Mouse (Mus musculus): Measurements from ENCODE around the gene Adh6b.

Adh6b gene

GRCm38 (mm10) chr3:138341471-138341870 lies at the start of gene Adh6b:
Adh6b (plus strand) TSS chr3:138341775.
- no peak for DNase-seq (ENCODE audit: low spot score in 2 of 2)

GRCm38 (mm10) chr3:138293298-138293895 lies 48.2 kb upstream of the Adh6b start:
- no peak for DNase-seq (ENCODE audit: low spot score in 2 of 2)

GRCm38 (mm10) chr3:138300130-138300529 lies 41.4 kb upstream of the Adh6b start:
- DNase-seq (ENCODE audit: low spot score in 2 of 2) = no peak

GRCm38 (mm10) chr3:138302676-138303075 lies 38.9 kb upstream of the Adh6b start:
- DNase-seq (ENCODE audit: low spot score in 2 of 2) = no peak

- DNase-seq (ENCODE audit: low spot score in 2 of 2) = no peak
Observed at GRCm38 (mm10) chr3:138303771-138304488, 37.6 kb upstream of the Adh6b start.

- no peak for DNase-seq (ENCODE audit: low spot score in 2 of 2)
Observed at GRCm38 (mm10) chr3:138304489-138304871, 37.1 kb upstream of the Adh6b start.

- DNase-seq (ENCODE audit: low spot score in 2 of 2) = no peak
Observed at GRCm38 (mm10) chr3:138305486-138306289, 35.9 kb upstream of the Adh6b start.

- DNase-seq (ENCODE audit: low spot score in 2 of 2) = no peak
Observed at GRCm38 (mm10) chr3:138306290-138306683, 35.3 kb upstream of the Adh6b start.

- DNase-seq (ENCODE audit: low spot score in 2 of 2) = no peak
Observed at GRCm38 (mm10) chr3:138309910-138310309, 31.7 kb upstream of the Adh6b start.

GRCm38 (mm10) chr3:138311015-138311414 lies 30.6 kb upstream of the Adh6b start:
- no peak for DNase-seq (ENCODE audit: low spot score in 2 of 2)

GRCm38 (mm10) chr3:138312965-138313364 lies 28.6 kb upstream of the Adh6b start, which contains the start of gene Adh6a:
Adh6a (plus strand) TSS chr3:138313286.
- DNase-seq (ENCODE audit: low spot score in 2 of 2) = no peak

GRCm38 (mm10) chr3:138316908-138317472 lies 24.6 kb upstream of the Adh6b start:
- DNase-seq (ENCODE audit: low spot score in 2 of 2) = no peak

- no peak for DNase-seq (ENCODE audit: low spot score in 2 of 2)
Observed at GRCm38 (mm10) chr3:138325001-138325400, 16.6 kb upstream of the Adh6b start.

GRCm38 (mm10) chr3:138325466-138325865 lies 16.1 kb upstream of the Adh6b start:
- DNase-seq (ENCODE audit: low spot score in 2 of 2) = no peak

GRCm38 (mm10) chr3:138333910-138334309 lies 7.7 kb upstream of the Adh6b start:
- DNase-seq (ENCODE audit: low spot score in 2 of 2) = no peak

GRCm38 (mm10) chr3:138334320-138334719 lies 7.3 kb upstream of the Adh6b start:
- DNase-seq (ENCODE audit: low spot score in 2 of 2) = no peak

GRCm38 (mm10) chr3:138335566-138335965 lies 6.0 kb upstream of the Adh6b start:
- no peak for DNase-seq (ENCODE audit: low spot score in 2 of 2)

GRCm38 (mm10) chr3:138336104-138336754 lies 5.3 kb upstream of the Adh6b start:
- no peak for DNase-seq (ENCODE audit: low spot score in 2 of 2)

GRCm38 (mm10) chr3:138347041-138347440 lies 5.5 kb downstream of the Adh6b start:
- no peak for DNase-seq (ENCODE audit: low spot score in 2 of 2)

- DNase-seq (ENCODE audit: low spot score in 2 of 2) = no peak
Observed at GRCm38 (mm10) chr3:138352012-138352809, 10.6 kb downstream of the Adh6b start.

GRCm38 (mm10) chr3:138358856-138359255 lies 17.3 kb downstream of the Adh6b start:
- no peak for DNase-seq (ENCODE audit: low spot score in 2 of 2)
